26 mouse cellular contexts compared by ENCODE assay signal in genomic region chr14:29341581-29341980, GRCm38 (mm10).
DNase-seq lines count a peak whose midpoint lies in the region; ATAC-seq and TF ChIP-seq lines count a peak whose summit lies in the region.
"Had no signal": no experiment of that assay in that cellular context is flagged by ENCODE, and none has a peak within 500 bp of the region (broad histone marks: within the 10 kb centered on the region; RNA-seq: fewer than 3 reads in every experiment).

No protein-coding gene starts in this region.

- H3K4me2 ChIP-seq in forebrain, embryonic 15.5 days (replicated peaks) = no peak overlapping the region
- H3K4me2 ChIP-seq in forebrain, embryonic 14.5 days (ENCODE audit: low read length) = no peak overlapping the region
- H3K4me2 ChIP-seq in midbrain, embryonic 11.5 days = no peak overlapping the region
- no peak overlapping the region for H3K4me2 ChIP-seq in hindbrain, postnatal 0 days (ENCODE audit: low read depth, low read length)
- H3K4me2 ChIP-seq in midbrain, postnatal 0 days (ENCODE audit: low read depth, low read length, poor library complexity, severe bottlenecking) = no peak overlapping the region
- H3K4me2 ChIP-seq: heart, embryonic 11.5 days; limb, embryonic 12.5 days; liver, embryonic 15.5 days; lung, embryonic 14.5 days had no signal

- H3K4me1 ChIP-seq in forebrain, embryonic 15.5 days = peaks cover 10% of the 10 kb centered on the region; the same call in 1 of the 2 replicates
- peaks cover 5% of the 10 kb centered on the region; the same call in 1 of the 2 replicates for H3K4me1 ChIP-seq in forebrain, embryonic 14.5 days (ENCODE audit: control insufficient read depth, insufficient read depth, low read length)
- peaks cover 4% of the 10 kb centered on the region; the same call in 1 of the 2 replicates for H3K4me1 ChIP-seq in midbrain, embryonic 11.5 days (ENCODE audit: control insufficient read depth, insufficient read depth, low read length)
- peaks cover 11% of the 10 kb centered on the region for H3K4me1 ChIP-seq in midbrain, embryonic 10.5 days
- H3K4me1 ChIP-seq in hindbrain, postnatal 0 days (ENCODE audit: insufficient read depth, low read length) = no peaks in the 10 kb centered on the region
- H3K4me1 ChIP-seq in midbrain, postnatal 0 days (ENCODE audit: insufficient read depth, low read length) = peaks cover 3% of the 10 kb centered on the region; the same call in 1 of the 2 replicates
- H3K4me1 ChIP-seq: limb, embryonic 12.5 days; liver, embryonic 15.5 days had no signal

- no peaks in the 10 kb centered on the region for H3K36me3 ChIP-seq in forebrain, embryonic 15.5 days
- H3K36me3 ChIP-seq in forebrain, embryonic 14.5 days (ENCODE audit: control insufficient read depth, insufficient read depth, low read length) = no peaks in the 10 kb centered on the region
- H3K36me3 ChIP-seq in midbrain, embryonic 11.5 days (ENCODE audit: control insufficient read depth, insufficient read depth, low read length) = no peaks in the 10 kb centered on the region
- H3K36me3 ChIP-seq in midbrain, embryonic 10.5 days = no peaks in the 10 kb centered on the region
- H3K36me3 ChIP-seq in hindbrain, postnatal 0 days (ENCODE audit: insufficient read depth, low read length) = no peaks in the 10 kb centered on the region
- H3K36me3 ChIP-seq in midbrain, postnatal 0 days (ENCODE audit: insufficient read depth, low read length) = no peaks in the 10 kb centered on the region
- H3K36me3 ChIP-seq: limb, embryonic 12.5 days; liver, embryonic 15.5 days had no signal

- no peaks in the 10 kb centered on the region for H3K27me3 ChIP-seq in forebrain, embryonic 15.5 days
- no peaks in the 10 kb centered on the region for H3K27me3 ChIP-seq in forebrain, embryonic 14.5 days (replicated peaks; ENCODE audit: control insufficient read depth, insufficient read depth, low read length)
- no peaks in the 10 kb centered on the region for H3K27me3 ChIP-seq in midbrain, embryonic 11.5 days (ENCODE audit: control insufficient read depth, insufficient read depth, low read length)
- H3K27me3 ChIP-seq in midbrain, embryonic 10.5 days (ENCODE audit: low read depth, poor library complexity, severe bottlenecking) = no peaks in the 10 kb centered on the region
- no peaks in the 10 kb centered on the region for H3K27me3 ChIP-seq in hindbrain, postnatal 0 days (ENCODE audit: insufficient read depth, low read length)
- H3K27me3 ChIP-seq in midbrain, postnatal 0 days (ENCODE audit: insufficient read depth, low read length) = no peaks in the 10 kb centered on the region
- H3K27me3 ChIP-seq: limb, embryonic 12.5 days; liver, embryonic 15.5 days had no signal

- 89% methylated on average over 6 of the region's 6 CpGs for WGBS in forebrain, embryonic 15.5 days
- 85% methylated on average over 6 of the region's 6 CpGs for WGBS in forebrain, embryonic 14.5 days
- 90% methylated on average over 6 of the region's 6 CpGs for WGBS in midbrain, embryonic 11.5 days
- WGBS in midbrain, embryonic 10.5 days = 91% methylated on average over 6 of the region's 6 CpGs
- 82% methylated on average over 6 of the region's 6 CpGs for WGBS in hindbrain, postnatal 0 days
- 87% methylated on average over 6 of the region's 6 CpGs for WGBS in midbrain, postnatal 0 days

- DNase-seq in forebrain, embryonic 14.5 days (ENCODE audit: low spot score) = no peak
- peak; percentile 72 for DNase-seq in midbrain, embryonic 11.5 days (ENCODE audit: low spot score, missing footprints)
- DNase-seq in midbrain, embryonic 10.5 days (ENCODE audit: low spot score) = no peak
- DNase-seq in hindbrain, postnatal 0 days (ENCODE audit: low spot score) = no peak
- DNase-seq in midbrain, postnatal 0 days (ENCODE audit: low spot score) = no peak
- no peak for DNase-seq in ovary, postnatal 10 days (ENCODE audit: low spot score)
- DNase-seq: adrenal gland, postnatal 25 days; cerebellum, adult 18-20 months; cerebellum, postnatal 10 days; gastrocnemius, postnatal 14 days; heart, adult 18-20 months; heart, postnatal 4 days; kidney, adult 2 months; kidney, postnatal 36 days; lung, embryonic 14.5 days; lung, postnatal 14 days; retina, postnatal 1 day; right cerebral cortex, postnatal 14 days; thymus, postnatal 14 days had no signal

- TF ChIP-seq CTCF in hindbrain, postnatal 0 days (IDR thresholded peaks at IDR 0.05; ENCODE audit: low read depth) = peak; percentile 29
- peak; percentile 27 for TF ChIP-seq CTCF in midbrain, postnatal 0 days (IDR thresholded peaks at IDR 0.05)

- no peak overlapping the region for H3K4me3 ChIP-seq in forebrain, embryonic 15.5 days
- H3K4me3 ChIP-seq in forebrain, embryonic 14.5 days (ENCODE audit: low read depth, low read length) = no peak overlapping the region
- no peak overlapping the region for H3K4me3 ChIP-seq in midbrain, embryonic 11.5 days (ENCODE audit: low read depth, low read length)
- no peak overlapping the region for H3K4me3 ChIP-seq in midbrain, embryonic 10.5 days
- no peak overlapping the region for H3K4me3 ChIP-seq in hindbrain, postnatal 0 days (ENCODE audit: low read length)
- no peak overlapping the region for H3K4me3 ChIP-seq in midbrain, postnatal 0 days (ENCODE audit: low read depth, low read length)
- H3K4me3 ChIP-seq: layer of hippocampus, adult 2 months; left cerebral cortex, adult 2 months; limb, embryonic 12.5 days; liver, embryonic 15.5 days; myocyte had no signal

- H3K27ac ChIP-seq in forebrain, embryonic 15.5 days (replicated peaks) = 0 out of 2 replicates have a peak overlapping the region, but pooled peaks have one; percentile 34
- no peak overlapping the region for H3K27ac ChIP-seq in forebrain, embryonic 14.5 days (ENCODE audit: low read depth, low read length)
- H3K27ac ChIP-seq in midbrain, embryonic 11.5 days (ENCODE audit: low read depth, low read length) = 0 out of 2 replicates have a peak overlapping the region, but pooled peaks have one; percentile 5
- H3K27ac ChIP-seq in midbrain, embryonic 10.5 days (replicated peaks) = no peak overlapping the region
- no peak overlapping the region for H3K27ac ChIP-seq in hindbrain, postnatal 0 days
- H3K27ac ChIP-seq in midbrain, postnatal 0 days (ENCODE audit: low read depth, low read length) = 0 out of 2 replicates have a peak overlapping the region, but pooled peaks have one; percentile 21
- H3K27ac ChIP-seq: layer of hippocampus, adult 2 months; left cerebral cortex, adult 2 months; limb, embryonic 12.5 days; liver, embryonic 15.5 days had no signal

- ATAC-seq in forebrain, embryonic 15.5 days (replicated peaks) = no peak
- ATAC-seq in forebrain, embryonic 14.5 days = no peak
- no peak for ATAC-seq in midbrain, embryonic 11.5 days (ENCODE audit: low FRiP score)
- no peak for ATAC-seq in hindbrain, postnatal 0 days
- no peak for ATAC-seq in midbrain, postnatal 0 days (ENCODE audit: low FRiP score)

- no peaks in the 10 kb centered on the region for H3K9me3 ChIP-seq in forebrain, embryonic 15.5 days
- H3K9me3 ChIP-seq in forebrain, embryonic 14.5 days (replicated peaks; ENCODE audit: control insufficient read depth, low read length) = no peaks in the 10 kb centered on the region
- no peaks in the 10 kb centered on the region for H3K9me3 ChIP-seq in midbrain, embryonic 11.5 days (ENCODE audit: control insufficient read depth, low read length)
- H3K9me3 ChIP-seq in midbrain, embryonic 10.5 days (replicated peaks) = no peaks in the 10 kb centered on the region
- H3K9me3 ChIP-seq in hindbrain, postnatal 0 days (ENCODE audit: low read length) = no peaks in the 10 kb centered on the region
- H3K9me3 ChIP-seq in midbrain, postnatal 0 days (ENCODE audit: low read length) = no peaks in the 10 kb centered on the region
- H3K9me3 ChIP-seq: limb, embryonic 12.5 days; liver, embryonic 15.5 days had no signal

- no peak overlapping the region for H3K9ac ChIP-seq in forebrain, embryonic 15.5 days (replicated peaks)
- H3K9ac ChIP-seq in forebrain, embryonic 14.5 days (ENCODE audit: low read length) = no peak overlapping the region
- no peak overlapping the region for H3K9ac ChIP-seq in midbrain, embryonic 11.5 days (ENCODE audit: low read length)
- H3K9ac ChIP-seq in hindbrain, postnatal 0 days (replicated peaks; ENCODE audit: low read length) = no peak overlapping the region
- no peak overlapping the region for H3K9ac ChIP-seq in midbrain, postnatal 0 days (replicated peaks; ENCODE audit: low read length, poor library complexity, severe bottlenecking)
- H3K9ac ChIP-seq: limb, embryonic 12.5 days; liver, embryonic 15.5 days; lung, embryonic 14.5 days had no signal

Comparison
In these comparisons a context has a peak if more than half of its experiments do, and no peak if none do; other contexts are left out.
1. H3K27ac ChIP-seq: peak in forebrain, embryonic 15.5 days (single experiment), midbrain, embryonic 11.5 days (single experiment) and midbrain, postnatal 0 days (single experiment); none in forebrain, embryonic 14.5 days (single experiment), midbrain, embryonic 10.5 days (single experiment) and hindbrain, postnatal 0 days (single experiment).